Mouse (Mus musculus) liver, embryonic 14.5 days (tissue): ENCODE data around the gene Cttnbp2nl. TPM values are rescaled to one million over a fixed set of nuclear protein-coding genes. Genes with fewer than 3 reads are reported as not detected.

Experiments used
- ATAC-seq: fragments of 200-750 bp; cut with Nextera tagmentation; 2 replicates; pipeline ENCODE4 v1.8.0; 2017; ENCODE audit warnings: moderate number of reproducible peaks, mild to moderate bottlenecking, moderate library complexity; ENCODE audit not compliant: insufficient read depth
- DNase-seq, 3 experiments: peaks; one replicate each; pipeline ENCODE4 v3.0.0-alpha.2; 2012 to 2013; ENCODE audit warnings: low read depth in 3 of 3, low spot score in 3 of 3
- H3K27ac ChIP-seq: fragments of 300-500 bp; sonication (generic); 2 replicates; pipeline ENCODE4 v1.5.1; 2014; ENCODE audit warnings: moderate library complexity, mild to moderate bottlenecking, control low read depth, inconsistent platforms
- H3K27me3 ChIP-seq: fragments of 300-500 bp; sonication (generic); 2 replicates; pipeline ENCODE4 v1.6.1; 2014; ENCODE audit warnings: mild to moderate bottlenecking, low read length, moderate library complexity; ENCODE audit not compliant: control insufficient read depth, insufficient read depth
- H3K36me3 ChIP-seq: fragments of 300-500 bp; sonication (generic); replicated peaks from 2 replicates; pipeline ENCODE4 v1.6.1; 2014; ENCODE audit warnings: low read depth; ENCODE audit not compliant: control insufficient read depth, insufficient read depth
- H3K4me1 ChIP-seq, 2 experiments: fragments of 200-500 bp in 1 of 2; fragments of 300-500 bp in 1 of 2; sonication (generic) in 1 of 2; replicated peaks; 2 replicates each; pipeline ENCODE4 v1.6.1; 2012 to 2014; ENCODE audit warnings: antibody characterized with exemption in 1 of 2, inconsistent platforms in 1 of 2, low read length in 1 of 2; ENCODE audit not compliant: control insufficient read depth in 2 of 2, insufficient read depth in 2 of 2
- H3K4me2 ChIP-seq: fragments of 300-500 bp; sonication (generic); 2 replicates; pipeline ENCODE4 v1.6.1; 2014; ENCODE audit warnings: low read depth, mild to moderate bottlenecking, control low read depth, moderate library complexity
- H3K4me3 ChIP-seq, 2 experiments: fragments of 200-500 bp in 1 of 2; fragments of 300-500 bp in 1 of 2; sonication (generic) in 1 of 2; 2 replicates each; pipeline ENCODE4 v1.5.1; 2012 to 2014; ENCODE audit warnings: low read depth in 2 of 2, low read length in 2 of 2, mild to moderate bottlenecking in 2 of 2, control low read depth in 1 of 2, inconsistent platforms in 1 of 2, moderate library complexity in 1 of 2; ENCODE audit not compliant: insufficient read depth in 1 of 2
- H3K9ac ChIP-seq: fragments of 300-500 bp; sonication (generic); replicated peaks from 2 replicates; pipeline ENCODE4 v1.6.1; 2014; ENCODE audit warnings: mild to moderate bottlenecking, control low read depth, moderate library complexity
- H3K9me3 ChIP-seq: fragments of 300-500 bp; sonication (generic); 2 replicates; pipeline ENCODE4 v1.6.1; 2016; ENCODE audit warnings: low read length, mixed read lengths; ENCODE audit not compliant: control insufficient read depth
- CTCF ChIP-seq: IDR thresholded peaks from 2 replicates; pipeline ENCODE4 v1.5.1; 2016; ENCODE audit warnings: antibody characterized with exemption, low read depth, control low read depth
- EP300 ChIP-seq: IDR thresholded peaks from 2 replicates; pipeline ENCODE4 v1.6.1; 2016; ENCODE audit warnings: antibody characterized with exemption, low read depth
- WGBS: fragments of 180-500 bp; shearing (Covaris S2); extraction: QIAGEN DNeasy Blood & Tissue Kit; methylation state at CpG from one replicate; pipeline ENCODE4 v1.1.7; 2014; ENCODE audit not compliant: insufficient replicate concordance; 5-methylcytosine and 5-hydroxymethylcytosine counted together
- polyA plus RNA-seq, 2 experiments: library from polyadenylated mRNA; depleted of rRNA in 1 of 2; stranded (reverse) in 1 of 2; unstranded in 1 of 2; fragments of >200 nt; fragmentation: Nextera tagmentation in 1 of 2; extraction: Ambion mirVana in 1 of 2; gene quantifications; 2 replicates each; pipeline versions ENCODE4 v1.2.1 to v1.2.3; 2012 to 2014

Gene Cttnbp2nl
- polyA plus RNA-seq, 2 experiments, result 0.65 to 2.1 TPM

GRCm38 (mm10) chr3:105011883-105012282 is 41.1 kb downstream of the Cttnbp2nl start:
- H3K36me3 ChIP-seq, result no peaks in the 10 kb centered on the region
- no peaks in the 10 kb centered on the region for H3K9me3 ChIP-seq
- ATAC-seq, result no peak
- no peaks in the 10 kb centered on the region for H3K27me3 ChIP-seq
- H3K27ac ChIP-seq, result no peak overlapping the region
- DNase-seq, result no peak
- TF ChIP-seq CTCF (no peak), EP300 (no peak)
- 48% methylated on average over 5 of the region's 5 CpGs for WGBS
- no peak overlapping the region for H3K9ac ChIP-seq
- no peak overlapping the region for H3K4me3 ChIP-seq
- H3K4me2 ChIP-seq, result no peak overlapping the region
- H3K4me1 ChIP-seq, result no peaks in the 10 kb centered on the region

- TF ChIP-seq CTCF, result no peak
- no peak for TF ChIP-seq EP300
- no peak overlapping the region for H3K4me3 ChIP-seq
- H3K9me3 ChIP-seq, result no peaks in the 10 kb centered on the region
- ATAC-seq, result no peak
- H3K9ac ChIP-seq, result no peak overlapping the region
- no peak overlapping the region for H3K4me2 ChIP-seq
- 72% methylated on average over 11 of the region's 11 CpGs for WGBS
- no peaks in the 10 kb centered on the region for H3K36me3 ChIP-seq
- no peak for DNase-seq
- H3K4me1 ChIP-seq, result no peaks in the 10 kb centered on the region
- no peaks in the 10 kb centered on the region for H3K27me3 ChIP-seq
- no peak overlapping the region for H3K27ac ChIP-seq
These were observed 42.1 kb downstream of the Cttnbp2nl start for GRCm38 (mm10) chr3:105010681-105011339.

- DNase-seq, result no peak
- no peaks in the 10 kb centered on the region for H3K27me3 ChIP-seq
- TF ChIP-seq EP300 (no peak), CTCF (no peak)
- no peaks in the 10 kb centered on the region for H3K36me3 ChIP-seq
- ATAC-seq, result no peak
- H3K27ac ChIP-seq, result no peak overlapping the region
- no peaks in the 10 kb centered on the region for H3K4me1 ChIP-seq
- WGBS, result 58% methylated on average over 9 of the region's 9 CpGs
- H3K9ac ChIP-seq, result no peak overlapping the region
- no peaks in the 10 kb centered on the region for H3K9me3 ChIP-seq
- H3K4me2 ChIP-seq, result no peak overlapping the region
- no peak overlapping the region for H3K4me3 ChIP-seq
These were observed 44.9 kb downstream of the Cttnbp2nl start for GRCm38 (mm10) chr3:105008070-105008469.

- TF ChIP-seq EP300, result no peak
- no peak for TF ChIP-seq CTCF
- H3K36me3 ChIP-seq, result no peaks in the 10 kb centered on the region
- WGBS, result 89% methylated on average over 6 of the region's 6 CpGs
- DNase-seq (no peak), ATAC-seq (no peak)
- H3K27ac ChIP-seq, result no peak overlapping the region
- no peaks in the 10 kb centered on the region for H3K9me3 ChIP-seq
- H3K9ac ChIP-seq, result no peak overlapping the region
- no peak overlapping the region for H3K4me3 ChIP-seq
- no peaks in the 10 kb centered on the region for H3K27me3 ChIP-seq
- H3K4me2 ChIP-seq, result no peak overlapping the region
- no peaks in the 10 kb centered on the region for H3K4me1 ChIP-seq
These were observed 46.8 kb downstream of the Cttnbp2nl start for GRCm38 (mm10) chr3:105006101-105006500.

- WGBS, result 74% methylated on average over 20 of the region's 20 CpGs
- no peak for ATAC-seq
These were observed 47.3 kb downstream of the Cttnbp2nl start for GRCm38 (mm10) chr3:105005561-105006065.

More at GRCm38 (mm10) chr3:105005561-105006065, 47.3 kb downstream of the Cttnbp2nl start:
- Histone ChIP-seq H3K9ac (no peak overlapping the region), H3K27me3 (no peaks in the 10 kb centered on the region), H3K27ac (no peak overlapping the region), H3K4me3 (no peak overlapping the region), H3K36me3 (no peaks in the 10 kb centered on the region), H3K4me2 (no peak overlapping the region), H3K4me1 (no peaks in the 10 kb centered on the region), H3K9me3 (no peaks in the 10 kb centered on the region)
- TF ChIP-seq CTCF (no peak), EP300 (no peak)
- DNase-seq, result no peak
